Mouse (Mus musculus) urinary bladder, adult 18-20 months (tissue): ENCODE measurements around the gene Pnma5.
"Not testable (repeated sequence)": the region's sequence is repeated elsewhere in the genome, so short reads cannot be mapped to it uniquely, and the experiment has no call there.

Source experiments
- DNase-seq, 2 experiments: peaks; one replicate each; pipeline ENCODE4 v3.0.0; 2022; ENCODE audit warnings: low spot score in 2 of 2, mixed read lengths in 2 of 2

The Pnma5 gene

DNA sequence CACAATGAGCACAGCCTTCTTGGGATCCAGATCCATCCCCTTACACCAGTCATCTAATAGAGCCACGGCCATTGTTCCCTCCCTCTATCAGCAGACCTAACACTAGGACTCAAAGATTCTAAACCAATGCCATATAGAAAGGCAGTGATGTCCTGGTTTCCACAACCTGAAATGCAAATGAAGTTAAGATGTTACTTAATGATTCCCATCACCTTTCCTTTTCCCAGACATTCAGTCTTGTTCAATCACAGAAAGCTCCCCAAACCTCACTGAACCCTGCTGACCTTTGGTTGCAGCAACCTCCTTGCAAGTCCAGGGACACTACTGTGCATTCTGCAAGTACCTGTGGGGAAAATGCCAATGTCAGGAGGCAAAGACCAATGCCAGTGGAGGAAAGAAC, at the start of gene Pnma5:
Gene Pnma5, minus strand, starts transcription at position 101 of the 400 bp plus-strand sequence.
- no peak for DNase-seq

DNA sequence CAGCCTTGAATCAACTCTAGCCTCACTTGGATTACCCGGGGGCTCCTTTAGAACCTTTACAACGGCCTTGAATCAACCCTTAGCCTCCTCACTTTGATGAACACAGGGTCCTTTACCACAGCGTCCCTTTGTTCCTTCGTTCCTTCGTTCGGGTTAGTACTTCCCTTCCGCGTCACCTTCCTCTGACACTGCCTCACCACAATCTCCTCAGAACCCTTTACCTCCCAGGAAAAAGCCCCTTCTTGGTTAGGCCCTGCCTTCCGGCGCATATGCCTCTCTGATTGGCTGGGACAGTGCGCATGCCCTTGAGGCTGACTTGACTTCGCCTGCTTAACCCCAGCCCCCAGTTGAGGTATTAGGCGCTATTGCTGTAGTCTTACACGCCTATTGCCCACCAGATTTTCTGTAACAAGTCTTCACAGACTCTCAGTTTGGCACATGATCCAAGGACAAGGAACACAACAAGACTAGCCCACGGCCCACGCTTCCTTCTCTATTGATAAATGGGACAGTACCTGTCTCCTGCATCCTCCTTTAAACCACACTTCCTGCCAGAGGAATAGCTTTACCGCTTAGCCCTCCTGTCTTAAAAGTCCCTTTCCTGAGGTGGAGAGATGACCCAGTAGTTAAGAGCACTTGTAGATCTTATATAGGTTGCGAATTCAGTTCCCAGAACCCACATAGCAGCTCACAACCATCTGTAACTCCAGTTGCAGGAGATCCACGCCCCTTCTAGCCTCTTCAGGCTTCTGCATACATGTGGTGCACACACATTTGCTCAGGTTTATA, 45.6 kb upstream of the Pnma5 start, which contains the start of gene Xlr4a:
Gene Xlr4a, minus strand, starts transcription at position 212 of the 789 bp plus-strand sequence.
- not testable (repeated sequence) for DNase-seq

DNA sequence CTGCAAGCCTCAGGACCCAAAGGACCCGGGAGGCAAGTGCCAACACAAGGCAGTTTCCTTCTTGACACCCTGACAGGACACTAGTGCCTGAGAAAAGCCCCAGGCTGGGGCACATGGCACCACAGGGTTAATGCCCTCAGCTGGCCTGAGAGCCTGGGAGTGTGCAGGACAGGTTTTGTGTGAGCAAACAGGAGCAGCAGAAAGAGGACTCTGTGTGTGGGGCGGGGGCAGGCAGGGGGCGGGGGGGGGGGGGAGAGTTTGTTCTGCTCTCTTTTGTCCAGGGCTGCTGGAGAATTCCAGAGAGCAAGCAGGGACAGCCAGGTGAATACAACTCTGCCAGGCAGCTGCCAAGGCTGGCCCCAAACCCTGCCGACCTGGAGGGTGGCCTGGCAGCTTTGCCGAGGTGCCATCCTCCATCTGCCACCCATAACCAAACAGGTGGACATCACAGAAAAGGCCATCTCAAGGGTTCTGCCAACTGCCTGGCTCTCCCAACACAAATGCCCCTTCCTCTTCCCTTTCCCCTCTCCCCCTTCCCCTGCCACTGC, 29.9 kb upstream of the Pnma5 start:
- not testable (repeated sequence) for DNase-seq

DNA sequence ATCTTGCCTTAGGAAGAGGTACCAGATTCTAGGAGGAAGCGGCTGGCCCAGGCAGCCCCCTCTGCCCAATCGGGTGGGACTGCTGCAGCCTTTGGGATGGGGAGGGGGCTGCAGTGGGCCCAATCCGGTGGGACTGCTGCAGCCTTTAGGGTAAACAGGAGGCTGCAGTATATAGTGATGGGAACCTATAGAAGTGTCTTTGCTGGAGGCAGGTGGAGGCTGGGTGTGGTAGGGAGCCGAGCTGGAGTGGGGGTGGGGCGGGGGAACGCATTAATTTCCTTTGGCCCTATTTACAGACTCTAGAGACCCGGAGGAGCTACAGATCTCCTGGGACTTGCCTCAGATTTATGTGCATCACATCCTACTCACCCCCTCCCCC, 27.5 kb upstream of the Pnma5 start, which contains the start of gene Pnma3:
Gene Pnma3, plus strand, starts transcription at position 373 of the 379 bp plus-strand sequence.
- DNase-seq: no peak

DNA sequence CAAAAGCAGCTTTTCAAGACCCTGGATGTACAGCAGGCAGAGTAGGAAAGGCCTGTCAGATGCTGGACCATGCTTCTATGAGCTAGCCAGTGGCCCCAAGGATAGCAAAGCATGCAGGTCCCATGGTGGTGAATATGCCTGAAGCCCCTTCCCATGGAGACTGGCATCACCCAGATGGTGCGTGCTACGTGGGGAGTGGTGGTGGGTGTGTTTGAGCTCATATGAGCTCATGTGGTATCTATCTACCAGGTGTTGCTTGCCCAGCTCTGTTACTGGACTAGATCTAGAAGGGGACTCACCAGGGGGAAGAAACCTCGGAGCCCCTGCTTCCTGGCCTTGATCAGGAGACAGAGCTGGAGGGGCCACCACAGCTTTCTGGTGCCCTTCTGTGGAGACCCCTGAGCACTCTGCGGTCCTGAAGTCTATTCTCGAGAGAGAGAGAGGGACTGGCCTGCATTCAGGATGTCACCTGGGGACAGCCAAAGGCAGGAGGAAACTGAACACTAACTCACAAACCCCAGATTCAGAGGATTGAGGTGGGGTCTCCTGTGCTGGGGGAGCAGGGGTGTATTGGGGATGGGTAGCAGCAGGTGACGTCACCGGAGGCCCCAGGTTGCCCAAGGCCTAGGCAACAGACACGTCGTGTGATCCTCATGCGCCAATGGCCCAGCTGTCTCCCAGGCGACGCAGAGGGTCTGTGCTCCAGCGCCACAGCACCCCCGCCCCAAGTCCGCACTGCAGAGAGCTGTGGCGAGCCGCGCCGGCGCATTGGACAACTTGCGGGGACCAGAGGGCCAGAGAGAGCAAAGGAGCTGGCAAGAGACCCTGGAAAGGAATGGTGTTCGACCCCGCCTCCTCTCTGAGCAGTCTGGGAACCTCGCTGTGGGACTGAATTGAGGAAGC, 26.9 kb upstream of the Pnma5 start:
- DNase-seq: no peak

DNA sequence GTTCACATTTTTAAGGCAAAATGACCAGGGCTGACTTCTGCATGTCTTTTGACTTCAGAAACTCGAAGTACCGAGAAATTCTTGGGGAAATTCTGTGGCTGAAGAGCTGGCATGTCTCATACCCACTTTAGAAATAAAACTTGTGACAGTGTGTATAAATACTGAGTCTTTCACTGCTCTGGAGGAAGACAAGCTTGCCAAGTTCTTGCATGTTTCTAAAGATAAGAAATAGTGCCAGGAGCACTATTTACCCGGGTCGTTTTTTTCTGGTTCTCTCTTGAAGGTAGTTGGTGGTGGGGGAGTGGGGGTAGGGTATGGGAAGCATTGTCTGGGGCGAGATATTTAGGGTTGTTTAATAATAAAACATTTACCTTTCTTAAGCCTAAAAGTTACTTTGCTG, 25.4 kb upstream of the Pnma5 start:
- no peak for DNase-seq

DNA sequence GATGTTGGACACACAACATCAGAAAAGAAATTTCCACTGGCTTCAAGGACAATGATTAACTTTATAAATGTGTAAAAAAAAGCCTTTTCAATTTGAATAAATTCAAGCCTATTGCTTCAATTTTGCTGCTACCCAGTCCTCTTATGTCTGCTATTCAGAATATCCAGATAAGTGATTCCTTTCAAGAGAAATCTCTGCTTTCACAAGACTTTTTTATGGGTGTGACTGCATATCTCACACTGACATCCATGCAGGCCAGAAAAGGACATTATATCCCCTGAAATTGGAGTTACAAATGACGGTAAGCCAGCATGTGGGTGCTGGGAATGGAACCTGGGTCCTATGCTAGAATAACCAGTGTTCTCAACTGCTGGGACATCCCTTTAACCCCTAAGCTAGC, 24.6 kb upstream of the Pnma5 start:
- DNase-seq: no peak

DNA sequence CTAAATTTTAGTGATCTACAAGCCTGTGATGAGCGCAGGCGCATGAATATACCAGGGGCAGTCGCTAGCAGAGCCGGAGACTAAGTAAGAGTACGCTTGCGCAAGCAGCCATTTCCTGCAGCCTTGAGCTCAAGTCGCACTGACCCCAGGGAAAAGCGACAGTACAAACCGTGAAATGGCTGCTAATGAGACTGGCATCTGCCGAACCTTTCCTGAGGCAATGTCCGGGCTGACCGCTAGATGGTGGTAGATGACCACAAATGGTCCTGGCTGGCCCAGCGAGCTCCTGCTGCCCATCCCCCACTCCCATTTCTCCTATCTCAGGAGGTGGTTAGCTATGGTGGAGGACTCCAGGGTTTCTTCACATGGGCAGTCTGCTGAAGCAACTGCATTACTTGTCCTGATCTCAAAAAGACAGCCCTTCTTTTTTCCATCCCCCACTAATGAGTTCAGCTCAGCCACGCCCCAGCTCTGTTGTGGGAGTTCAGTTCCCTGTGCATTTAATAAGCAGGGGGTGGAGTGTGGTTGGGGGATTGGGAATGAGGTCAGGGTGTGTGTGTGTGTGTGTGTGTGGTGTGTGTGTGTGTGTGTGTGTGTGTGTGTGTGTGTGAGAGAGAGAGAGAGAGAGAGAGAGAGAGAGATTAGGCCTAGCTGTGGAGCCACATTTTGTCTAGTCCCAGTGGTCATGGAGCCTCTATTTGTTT, 17.1 kb upstream of the Pnma5 start:
- peak; percentile 69 to 80 for DNase-seq

DNA sequence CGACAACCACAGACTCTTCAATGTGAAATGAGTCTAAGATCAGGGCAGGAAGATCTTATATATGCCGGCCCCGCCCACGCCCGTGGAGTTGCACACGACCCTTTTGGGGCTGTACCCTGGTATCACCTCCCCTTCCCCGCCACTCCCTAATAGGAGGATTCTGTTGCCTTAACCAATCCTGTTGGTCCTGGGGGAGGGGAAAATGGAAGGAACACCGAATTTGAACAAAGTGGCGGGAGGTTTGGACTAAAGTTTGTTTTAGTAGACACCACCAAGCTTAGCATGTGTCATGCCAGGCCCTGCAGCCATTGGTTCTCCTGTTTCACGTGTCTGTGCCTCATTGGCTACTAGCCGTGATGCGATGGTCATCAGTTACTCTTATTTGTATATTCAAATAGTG, 2.8 kb upstream of the Pnma5 start:
- no peak for DNase-seq

DNA sequence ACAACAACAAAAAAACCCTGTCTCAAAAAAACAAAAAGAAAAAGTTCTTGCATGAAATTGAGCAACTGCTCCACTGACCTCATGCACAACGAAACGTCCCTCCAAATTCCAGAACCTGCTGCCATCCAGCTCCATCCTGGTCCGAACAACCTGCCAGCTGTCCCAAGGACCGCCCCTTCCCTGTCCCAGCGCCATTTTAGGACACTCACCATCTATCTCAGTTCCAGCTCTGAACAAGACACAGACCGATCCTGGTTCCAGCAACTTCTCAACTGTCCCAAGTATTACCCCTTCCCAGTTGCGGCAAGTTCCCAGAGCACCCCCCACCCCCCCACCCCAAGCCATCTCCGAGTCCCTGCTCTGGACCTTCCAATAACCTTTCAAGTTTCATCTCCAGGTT, 1.9 kb upstream of the Pnma5 start:
- no peak for DNase-seq

DNA sequence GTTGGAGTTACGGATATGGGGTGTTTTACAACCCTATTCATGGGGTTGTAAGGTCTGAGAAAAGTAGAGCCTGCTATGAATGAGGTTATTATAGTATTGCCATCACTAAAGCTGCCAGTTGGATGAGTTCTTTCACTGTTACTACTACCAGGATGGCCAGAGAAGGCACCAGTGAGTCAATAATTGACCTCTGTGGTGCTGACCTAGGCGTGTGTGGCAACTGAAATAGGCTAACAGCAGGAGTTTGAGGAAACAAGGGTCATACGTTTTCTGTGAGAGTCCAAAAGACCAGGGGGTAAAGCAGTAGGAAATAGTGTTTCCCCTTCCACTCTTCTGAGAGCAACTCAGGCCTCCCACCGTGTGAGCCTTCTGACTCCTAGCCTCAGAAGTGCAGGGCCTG, 24.1 kb downstream of the Pnma5 start:
- no peak for DNase-seq

DNA sequence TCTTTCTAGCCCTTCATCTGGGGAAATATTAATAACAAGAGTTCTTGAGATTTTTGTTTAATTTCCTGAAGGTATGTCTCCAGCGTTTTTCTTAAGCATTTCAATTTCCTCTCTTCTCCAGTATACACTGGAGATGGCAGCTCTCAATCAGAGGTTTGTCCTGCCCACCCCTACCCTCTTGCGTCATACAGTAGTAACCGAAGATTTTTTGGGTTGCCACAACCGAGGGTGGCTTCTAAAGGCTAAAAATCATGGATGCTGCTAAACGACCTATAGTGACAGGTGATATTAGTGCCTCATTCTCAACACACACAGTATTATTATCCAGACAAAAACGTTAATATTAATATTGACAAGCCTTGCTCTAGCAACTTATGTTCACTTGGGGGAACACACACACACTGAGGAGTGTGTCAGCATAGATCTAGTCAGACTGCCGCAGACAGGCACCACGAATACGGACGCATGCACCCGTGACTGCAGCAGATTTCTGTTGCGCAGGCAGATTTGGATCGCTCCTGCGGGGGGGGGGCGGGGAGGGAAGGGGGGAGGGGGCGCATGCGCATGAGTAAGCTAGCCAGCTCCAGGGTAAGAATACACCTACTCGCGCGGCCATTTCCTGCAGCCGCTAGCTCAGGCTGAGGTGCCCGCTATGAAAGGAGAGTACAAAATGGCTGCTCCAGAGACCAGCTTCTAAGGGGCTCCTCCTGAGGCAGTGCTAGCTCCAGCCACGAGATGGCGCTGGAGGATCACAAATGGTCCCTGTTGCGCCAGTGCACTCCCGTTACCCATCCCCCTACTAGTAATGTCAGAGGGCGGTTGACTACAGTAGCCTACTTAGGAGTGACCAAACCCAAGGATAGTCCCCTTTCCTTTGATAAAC, 29.1 kb downstream of the Pnma5 start:
- DNase-seq: peak; percentile 75 to 88

DNA sequence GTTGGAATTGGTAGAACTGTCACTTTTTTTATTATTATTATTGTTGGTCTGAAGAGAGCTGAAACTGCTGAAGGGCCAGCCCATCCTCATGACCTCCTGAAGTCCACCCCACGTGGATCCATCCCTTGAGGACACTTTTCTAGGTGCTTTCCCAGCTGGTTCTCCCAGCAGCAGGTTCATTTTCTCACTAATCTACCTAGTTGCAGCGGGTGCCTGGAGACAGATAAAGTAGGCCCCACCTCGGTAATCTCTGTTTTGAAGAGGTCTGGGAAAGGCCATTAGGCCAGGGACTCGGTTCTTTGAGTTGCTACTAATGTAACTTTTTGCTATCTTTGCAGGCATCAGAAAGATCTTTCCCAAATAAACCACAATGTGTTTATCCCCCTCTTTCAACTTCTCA, 31.2 kb downstream of the Pnma5 start:
- no peak for DNase-seq

DNA sequence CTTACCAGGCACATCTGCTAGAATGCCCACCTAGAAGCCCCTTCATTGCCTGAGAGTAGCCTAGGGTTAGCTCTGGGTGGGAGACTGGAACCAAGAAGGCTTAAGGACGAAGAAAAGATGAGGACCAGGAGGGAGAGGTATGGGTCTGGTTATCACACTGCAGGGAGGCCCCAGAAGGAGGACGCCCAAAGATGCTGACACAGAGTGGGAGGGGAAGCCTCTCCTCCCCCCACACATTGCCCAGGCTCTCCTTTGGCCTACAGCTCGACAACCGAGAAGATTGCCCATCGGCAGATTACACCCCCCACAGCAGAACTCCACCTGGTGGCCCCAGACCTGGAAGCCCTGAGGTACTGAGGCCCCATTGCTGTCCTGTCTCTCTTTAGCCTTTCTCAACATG, 33.8 kb downstream of the Pnma5 start:
- DNase-seq: no peak

DNA sequence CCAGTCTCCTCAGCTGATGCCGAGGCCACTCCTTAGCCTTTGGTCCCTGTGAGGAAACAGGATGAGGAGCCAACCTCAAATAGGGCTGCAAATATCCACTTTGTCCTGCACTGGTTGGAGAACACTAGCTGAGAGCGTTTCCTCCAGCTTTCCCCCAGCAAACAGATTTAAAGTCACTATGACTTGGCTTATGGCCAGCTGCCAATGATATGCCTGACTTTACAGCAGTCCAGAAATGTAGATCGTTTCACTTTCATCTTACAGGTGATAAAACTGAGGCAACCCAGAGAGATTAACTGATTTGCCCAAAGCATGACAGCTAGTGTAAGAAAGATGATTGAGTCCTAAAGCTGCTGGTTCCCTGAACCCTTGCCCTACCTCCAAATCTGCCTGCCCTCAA, 41.4 kb downstream of the Pnma5 start:
- no peak for DNase-seq

DNA sequence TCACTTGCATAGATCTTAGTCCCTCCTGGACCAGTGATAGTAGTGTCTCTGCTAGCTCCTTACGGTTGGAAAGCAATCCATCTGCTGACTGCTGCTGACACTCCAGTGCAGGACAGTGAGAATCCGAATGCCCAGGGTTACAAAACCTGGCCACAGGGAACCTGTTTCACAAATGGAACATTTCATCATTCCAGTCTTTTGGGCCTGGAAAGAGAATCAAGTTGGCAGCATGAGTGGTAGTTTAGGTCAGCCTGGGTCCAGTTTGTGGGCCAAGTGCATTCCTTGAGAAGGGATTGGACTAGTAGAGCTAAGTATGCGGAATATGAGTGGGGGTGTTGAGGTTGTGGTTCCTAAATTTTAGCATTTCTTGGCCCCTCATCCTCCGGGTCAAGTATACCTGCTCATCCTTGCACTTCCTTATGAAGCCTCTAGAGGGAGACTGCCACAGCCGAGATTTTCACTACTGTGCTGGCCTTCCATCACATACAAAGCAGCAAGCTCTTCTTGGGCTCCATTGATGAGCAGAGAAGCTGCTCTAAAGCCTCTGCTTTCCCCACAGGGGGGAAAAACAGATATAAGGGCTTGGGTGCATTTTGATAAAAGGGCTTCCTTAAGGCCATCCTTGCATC, 44.5 kb downstream of the Pnma5 start:
- no peak for DNase-seq

DNA sequence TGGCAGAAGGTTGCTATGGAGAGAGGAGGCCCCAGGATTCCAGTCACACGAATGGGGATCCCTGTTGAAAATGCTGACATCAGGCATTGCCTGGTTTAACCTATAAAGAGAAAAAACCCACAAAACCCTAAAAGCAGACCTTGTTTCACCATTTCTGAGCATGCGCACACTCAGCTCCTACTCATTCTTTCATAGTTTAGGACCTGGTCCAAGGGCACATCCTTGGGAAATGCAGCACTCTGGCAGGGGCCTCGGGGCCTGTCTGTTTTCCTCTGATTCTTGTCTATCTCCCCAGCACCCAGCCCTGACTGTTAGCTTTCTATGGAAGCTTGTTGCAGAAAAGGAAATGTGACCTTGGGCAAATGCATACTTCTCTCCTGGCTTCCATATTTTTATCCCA, 46.3 kb downstream of the Pnma5 start:
- no peak for DNase-seq

DNA sequence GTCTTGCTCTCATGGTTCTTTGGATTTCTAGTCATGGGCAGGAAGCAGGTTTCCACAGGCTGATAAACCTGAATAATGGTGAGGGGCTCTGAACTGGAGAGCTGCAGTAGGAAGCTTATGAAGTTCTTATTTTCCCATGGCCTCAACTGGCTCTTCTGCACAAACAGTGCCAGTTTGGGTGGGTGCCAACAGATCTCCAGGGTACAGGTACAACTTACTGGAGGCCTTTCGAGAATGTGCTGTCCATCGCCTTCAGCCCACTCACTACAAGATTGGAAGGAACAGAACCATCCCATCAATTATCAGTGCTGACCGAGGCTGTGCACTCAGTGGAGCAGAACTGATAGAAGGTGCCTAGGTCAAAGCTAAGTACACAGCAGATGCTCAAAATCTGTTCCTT, 48.5 kb downstream of the Pnma5 start:
- no peak for DNase-seq

DNA sequence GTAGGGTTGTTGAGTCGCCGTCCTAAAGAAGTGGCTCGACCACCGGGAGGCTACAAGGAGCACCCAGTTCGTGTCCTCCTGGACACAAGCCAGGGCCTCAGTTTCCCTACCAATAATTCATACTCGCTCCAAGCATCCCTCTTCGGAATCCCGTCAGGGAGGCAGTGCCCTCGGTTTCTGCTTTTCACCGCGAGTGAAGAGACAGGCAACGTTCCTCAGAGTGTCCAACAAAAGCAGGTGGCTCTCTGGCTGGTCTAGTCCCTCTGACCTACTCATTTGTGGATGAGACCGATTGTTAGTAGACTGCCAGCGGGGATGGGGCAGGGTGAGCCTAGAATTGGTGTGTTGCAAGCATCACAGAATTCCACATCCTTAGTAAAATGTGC, 49.4 kb downstream of the Pnma5 start:
- DNase-seq: no peak

DNA sequence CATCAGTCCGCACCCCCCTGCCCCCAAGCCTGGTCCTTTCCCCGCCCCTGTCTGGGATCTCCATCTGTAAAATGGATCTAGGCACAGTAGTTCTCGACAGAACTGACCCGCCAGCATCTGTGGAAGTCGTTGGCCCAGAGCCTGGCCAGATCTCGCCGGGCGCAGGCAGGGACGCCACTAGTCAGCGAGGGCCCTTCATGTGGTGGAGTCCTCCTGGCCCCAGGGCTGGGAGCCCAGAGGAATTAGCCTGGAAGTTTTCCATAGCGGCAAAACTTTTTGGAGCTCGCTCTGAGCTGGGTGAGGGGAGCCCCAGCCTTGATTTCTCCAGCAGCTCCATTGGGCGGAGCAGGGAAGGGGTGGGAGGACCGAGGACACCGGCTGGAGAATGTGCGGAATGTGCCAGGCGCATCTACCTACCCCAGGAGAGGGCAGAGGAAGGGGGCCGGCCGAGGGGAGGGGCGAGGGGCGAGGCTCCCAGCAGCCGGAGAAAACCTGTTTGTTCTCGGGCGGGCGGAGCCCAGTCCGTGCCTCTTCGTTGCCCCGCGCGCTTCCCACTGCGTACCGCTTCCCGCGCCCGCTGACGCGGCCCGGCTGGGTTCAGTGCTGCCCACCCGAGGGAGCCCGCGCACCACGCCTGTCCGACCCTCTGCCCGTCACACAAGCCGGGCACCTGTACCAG, 49.9 kb downstream of the Pnma5 start, which contains the start of gene Zfp185:
Gene Zfp185, plus strand, starts transcription at position 499 of the 679 bp plus-strand sequence.
- DNase-seq: peak; percentile 14 to 25
